Mouse (Mus musculus) forebrain, postnatal 0 days (tissue): ENCODE data around the gene Unc5a. TPM values are rescaled to one million over a fixed set of nuclear protein-coding genes. Genes with fewer than 3 reads are reported as not detected.
A peak's percentile ranks its signal among the peaks of the same experiment; 100 is the strongest.

Experiments used
- ATAC-seq: fragments of 200-750 bp; cut with Nextera tagmentation; 2 replicates; pipeline ENCODE4 v1.8.0; 2017; ENCODE audit warnings: mild to moderate bottlenecking, moderate library complexity
- DNase-seq: peaks from one replicate; pipeline ENCODE4 v3.0.0-alpha.2; 2015
- H3K27ac ChIP-seq: fragments of 300-500 bp; sonication (generic); 2 replicates; pipeline ENCODE4 v1.5.1; 2014; ENCODE audit warnings: low read depth, mild to moderate bottlenecking, antibody characterized with exemption, low read length, moderate library complexity, mixed read lengths
- H3K27me3 ChIP-seq: fragments of 300-500 bp; sonication (generic); 2 replicates; pipeline ENCODE4 v1.6.1; 2014; ENCODE audit warnings: mild to moderate bottlenecking, low read length, mixed read lengths; ENCODE audit not compliant: insufficient read depth
- H3K36me3 ChIP-seq: fragments of 300-500 bp; sonication (generic); 2 replicates; pipeline ENCODE4 v1.6.1; 2014; ENCODE audit warnings: mild to moderate bottlenecking, moderate library complexity; ENCODE audit not compliant: insufficient read depth
- H3K4me1 ChIP-seq: fragments of 300-500 bp; sonication (generic); 2 replicates; pipeline ENCODE4 v1.6.1; 2014; ENCODE audit warnings: antibody characterized with exemption; ENCODE audit not compliant: insufficient read depth
- H3K4me2 ChIP-seq: fragments of 300-500 bp; sonication (generic); 2 replicates; pipeline ENCODE4 v1.6.1; 2014; ENCODE audit warnings: low read depth, mild to moderate bottlenecking, moderate library complexity
- H3K4me3 ChIP-seq: fragments of 300-500 bp; sonication (generic); 2 replicates; pipeline ENCODE4 v1.5.1; 2014; ENCODE audit warnings: low read depth, low read length, mixed read lengths
- H3K9ac ChIP-seq: fragments of 300-500 bp; sonication (generic); 2 replicates; pipeline ENCODE4 v1.6.1; 2014; ENCODE audit warnings: mild to moderate bottlenecking
- H3K9me3 ChIP-seq: fragments of 300-500 bp; sonication (generic); 2 replicates; pipeline ENCODE4 v1.6.1; 2016; ENCODE audit warnings: low read length
- CTCF ChIP-seq: sonication (generic); IDR thresholded peaks from 2 replicates; pipeline ENCODE4 v1.5.1; 2016; ENCODE audit warnings: antibody characterized with exemption, control low read depth, low read depth
- WGBS: fragments of 180-500 bp; shearing (Covaris S2); extraction: QIAGEN DNeasy Blood & Tissue Kit; methylation state at CpG from one replicate; pipeline ENCODE4 v1.1.7; 2014; 5-methylcytosine and 5-hydroxymethylcytosine counted together
- polyA plus RNA-seq: library from polyadenylated mRNA; unstranded; fragments of >200 nt; fragmentation: Nextera tagmentation; extraction: Ambion mirVana; gene quantifications from 2 replicates; pipeline ENCODE4 v1.2.1, GENCODE M21; 2015
- total RNA-seq: library from RNA; depleted of rRNA; stranded (reverse); fragments of >200 nt; gene quantifications from 2 replicates; pipeline ENCODE4 v1.2.3, GENCODE M21; 2014

Unc5a gene
- total and polyA plus RNA-seq, 2 experiments from 2014 or later = 22.5 to 46.1 TPM

GRCm38 (mm10) chr13:54944411-54945157, 4.6 kb upstream of the Unc5a start:
- no peak for ATAC-seq

GRCm38 (mm10) chr13:54945332-54945731, 3.9 kb upstream of the Unc5a start:
- H3K9me3 ChIP-seq = no peaks in the 10 kb centered on the region
- no peak for TF ChIP-seq CTCF
- no peaks in the 10 kb centered on the region for H3K27me3 ChIP-seq
- H3K4me2 ChIP-seq = no peak overlapping the region
- H3K4me3 ChIP-seq = no peak overlapping the region
- H3K9ac ChIP-seq = no peak overlapping the region
- peaks cover 11% of the 10 kb centered on the region; the same call in 1 of the 2 replicates for H3K4me1 ChIP-seq
- no peaks in the 10 kb centered on the region for H3K36me3 ChIP-seq
- ATAC-seq (no peak), DNase-seq (no peak)
- no peak overlapping the region for H3K27ac ChIP-seq
- 15% methylated on average over 4 of the region's 4 CpGs for WGBS

More at GRCm38 (mm10) chr13:54944411-54945157, 4.6 kb upstream of the Unc5a start:
- no peak overlapping the region for H3K9ac ChIP-seq
- peaks cover 11% of the 10 kb centered on the region; the same call in 1 of the 2 replicates for H3K4me1 ChIP-seq
- no peaks in the 10 kb centered on the region for H3K36me3 ChIP-seq
- WGBS = 28% methylated on average over 9 of the region's 9 CpGs
- no peaks in the 10 kb centered on the region for H3K27me3 ChIP-seq
- peak; percentile 62 for DNase-seq
- TF ChIP-seq CTCF = no peak
- H3K9me3 ChIP-seq = no peaks in the 10 kb centered on the region
- H3K4me2 ChIP-seq = no peak overlapping the region
- H3K27ac ChIP-seq = no peak overlapping the region
- no peak overlapping the region for H3K4me3 ChIP-seq

- H3K4me2 ChIP-seq = no peak overlapping the region
- no peak for ATAC-seq
- H3K9me3 ChIP-seq = no peaks in the 10 kb centered on the region
- no peak overlapping the region for H3K4me3 ChIP-seq
- no peak for DNase-seq
- no peaks in the 10 kb centered on the region; the same call in 1 of the 2 replicates for H3K27me3 ChIP-seq
- peaks cover 18% of the 10 kb centered on the region; the same call in 1 of the 2 replicates for H3K4me1 ChIP-seq
- no peak overlapping the region for H3K9ac ChIP-seq
- no peak overlapping the region for H3K27ac ChIP-seq
- H3K36me3 ChIP-seq = no peaks in the 10 kb centered on the region
- no peak for TF ChIP-seq CTCF
- 59% methylated on average over 1 of the region's 1 CpGs for WGBS
Observed at GRCm38 (mm10) chr13:54946406-54946805, 2.8 kb upstream of the Unc5a start.

- H3K9me3 ChIP-seq = no peaks in the 10 kb centered on the region
- peak overlapping the region; percentile 85 for H3K4me2 ChIP-seq
- no peaks in the 10 kb centered on the region; the same call in 1 of the 2 replicates for H3K27me3 ChIP-seq
- peak overlapping the region; percentile 74 for H3K4me3 ChIP-seq
- TF ChIP-seq CTCF = no peak
- peak overlapping the region; percentile 88 for H3K27ac ChIP-seq
- DNase-seq = peak; percentile 66
- H3K4me1 ChIP-seq = peaks cover 22% of the 10 kb centered on the region
- H3K36me3 ChIP-seq = no peaks in the 10 kb centered on the region
- 3% methylated on average over 38 of the region's 44 CpGs for WGBS
- peak overlapping the region; percentile 84 for H3K9ac ChIP-seq
- ATAC-seq = peak; percentile 33
Observed at GRCm38 (mm10) chr13:54949592-54949991, 381 bp downstream of the Unc5a start.

GRCm38 (mm10) chr13:54950131-54950530, 920 bp downstream of the Unc5a start:
- H3K4me1 ChIP-seq = peaks cover 17% of the 10 kb centered on the region; the same call in 1 of the 2 replicates
- DNase-seq = no peak

GRCm38 (mm10) chr13:54951166-54951565, 2.0 kb downstream of the Unc5a start:
- Histone ChIP-seq H3K4me1 (peaks cover 15% of the 10 kb centered on the region; the same call in 1 of the 2 replicates), H3K4me3 (peak overlapping the region; percentile 74), H3K27me3 (no peaks in the 10 kb centered on the region; the same call in 1 of the 2 replicates), H3K27ac (no peak overlapping the region), H3K9me3 (no peaks in the 10 kb centered on the region), H3K9ac (peak overlapping the region; percentile 84), H3K36me3 (no peaks in the 10 kb centered on the region), H3K4me2 (peak overlapping the region; percentile 85)
- DNase-seq = no peak
- 44% methylated on average over 5 of the region's 5 CpGs for WGBS
- no peak for ATAC-seq
- TF ChIP-seq CTCF = peak; percentile 54

More at GRCm38 (mm10) chr13:54950131-54950530, 920 bp downstream of the Unc5a start:
- Histone ChIP-seq H3K4me2 (peak overlapping the region; percentile 85), H3K27me3 (no peaks in the 10 kb centered on the region; the same call in 1 of the 2 replicates), H3K27ac (no peak overlapping the region), H3K9me3 (no peaks in the 10 kb centered on the region), H3K9ac (peak overlapping the region; percentile 84), H3K4me3 (peak overlapping the region; percentile 74), H3K36me3 (no peaks in the 10 kb centered on the region)
- 2% methylated on average over 9 of the region's 9 CpGs for WGBS
- ATAC-seq = no peak
- no peak for TF ChIP-seq CTCF

GRCm38 (mm10) chr13:54954745-54955144, 5.5 kb downstream of the Unc5a start:
- Histone ChIP-seq H3K4me1 (peaks cover 18% of the 10 kb centered on the region; the same call in 1 of the 2 replicates), H3K4me2 (no peak overlapping the region), H3K27ac (no peak overlapping the region), H3K4me3 (no peak overlapping the region), H3K9ac (no peak overlapping the region), H3K36me3 (no peaks in the 10 kb centered on the region), H3K9me3 (no peaks in the 10 kb centered on the region), H3K27me3 (no peaks in the 10 kb centered on the region; the same call in 1 of the 2 replicates)
- ATAC-seq (no peak), DNase-seq (no peak)
- WGBS = 55% methylated on average over 2 of the region's 2 CpGs
- TF ChIP-seq CTCF = no peak
